Mouse (Mus musculus) right cerebral cortex, postnatal 14 days (tissue): ENCODE results near the gene Mtmr1.

Source experiments
- DNase-seq: peaks from one replicate; pipeline ENCODE4 v3.0.0; 2022

Gene Mtmr1

GRCm38 (mm10) chrX:71456078-71456737, 91.6 kb downstream of the Mtmr1 start:
- no peak for DNase-seq

DNA sequence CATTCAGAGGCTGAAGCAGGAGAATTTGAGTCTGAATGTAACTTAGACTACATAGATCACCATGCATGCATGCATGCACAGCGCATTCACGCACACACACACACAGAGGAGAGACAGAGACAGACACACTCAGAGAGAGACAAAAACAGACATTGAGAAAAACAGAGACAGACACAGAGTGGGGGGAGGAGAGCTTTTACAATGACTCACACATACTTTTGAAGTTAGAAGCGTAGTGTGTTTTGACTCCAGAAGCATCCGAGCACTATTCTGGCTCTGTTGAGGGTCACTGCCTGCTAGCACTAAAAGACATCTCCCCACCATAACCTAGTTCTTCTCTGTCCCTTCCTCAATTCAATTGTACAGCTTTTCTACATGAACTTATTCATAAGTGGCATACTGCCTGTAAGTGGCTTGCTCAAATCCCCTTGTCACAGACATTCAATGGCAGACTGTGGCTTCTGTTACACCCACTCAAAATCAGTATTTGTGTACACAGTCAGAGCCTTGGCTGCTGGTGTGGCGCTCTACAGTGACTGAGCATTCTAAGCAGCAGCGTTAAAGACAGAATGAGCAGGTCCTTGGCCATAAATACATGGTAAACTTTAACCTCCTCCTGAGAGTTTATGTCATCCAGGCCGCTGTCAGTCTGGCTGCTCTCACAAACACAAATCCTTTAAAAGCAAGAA, 99.7 kb downstream of the Mtmr1 start:
- DNase-seq, result no peak

DNA sequence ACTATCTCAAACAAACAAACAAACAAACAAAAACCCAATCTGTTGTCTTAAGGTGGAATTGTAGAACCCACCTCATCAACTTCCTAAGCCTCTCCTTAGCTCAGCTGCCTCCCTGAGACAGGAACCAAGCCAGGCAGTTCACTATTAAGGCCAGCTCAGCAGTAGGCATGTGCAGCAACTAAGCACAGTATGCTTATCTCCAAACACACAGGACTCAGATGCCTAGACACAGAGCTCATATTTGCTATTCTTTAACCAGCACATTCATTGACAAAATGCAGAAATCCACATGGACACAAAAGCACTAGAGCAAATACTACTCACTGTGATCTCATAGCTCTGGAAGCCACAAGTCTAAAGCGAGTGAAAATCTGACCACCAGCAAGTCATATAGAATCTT, 100.9 kb downstream of the Mtmr1 start:
- no peak for DNase-seq

DNA sequence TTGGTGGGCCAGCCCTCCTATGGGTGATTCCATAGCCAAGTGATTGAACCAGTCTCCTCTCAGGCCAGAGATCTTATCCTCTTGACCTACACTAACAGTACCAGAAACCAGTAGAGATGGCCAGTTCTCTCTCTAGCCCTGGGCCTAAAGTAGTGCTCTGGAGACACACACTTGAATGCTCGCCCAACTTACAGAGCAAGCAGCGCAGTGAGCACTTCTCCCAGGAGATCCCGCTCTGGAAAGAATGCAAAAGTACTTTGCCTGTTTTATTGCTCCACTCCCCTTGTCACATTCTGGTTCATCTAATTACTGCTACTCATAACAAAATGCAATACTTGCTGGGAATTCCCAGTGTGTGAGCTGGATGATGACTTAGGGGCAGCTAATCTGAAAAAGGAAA, 102.9 kb downstream of the Mtmr1 start:
- no peak for DNase-seq
